Mouse (Mus musculus): ENCODE results near the gene Olfr630.
"Not testable (repeated sequence)": the region's sequence is repeated elsewhere in the genome, so short reads cannot be mapped to it uniquely, and the experiment has no call there.

The Olfr630 gene

GRCm38 (mm10) chr7:103757233-103757632 lies at the start of gene Olfr630:
Gene Olfr630, minus strand, starts transcription at chr7:103757333.
- no peak for DNase-seq

- no peak for DNase-seq
These were observed 49.7 kb upstream of the Olfr630 start for GRCm38 (mm10) chr7:103806856-103807255.

GRCm38 (mm10) chr7:103792669-103793388 lies 35.7 kb upstream of the Olfr630 start:
- no peak for DNase-seq

- DNase-seq: no peak
These were observed 34.6 kb upstream of the Olfr630 start, which contains the start of gene Olfr67 for GRCm38 (mm10) chr7:103791721-103792120. Gene Olfr67, minus strand, starts transcription at chr7:103791821.

- DNase-seq: no peak
These were observed 22.5 kb upstream of the Olfr630 start, which contains the start of gene Olfr68 for GRCm38 (mm10) chr7:103779598-103779997. Gene Olfr68, minus strand, starts transcription at chr7:103779698.

GRCm38 (mm10) chr7:103777652-103778051 lies 20.5 kb upstream of the Olfr630 start:
- DNase-seq: not testable (repeated sequence)

- no peak for DNase-seq
These were observed 14.4 kb upstream of the Olfr630 start, which contains the start of gene Olfr69 for GRCm38 (mm10) chr7:103771494-103771893. Gene Olfr69, minus strand, starts transcription at chr7:103771594.

- not testable (repeated sequence) for DNase-seq
These were observed 10.6 kb upstream of the Olfr630 start for GRCm38 (mm10) chr7:103767687-103768086.

- not testable (repeated sequence) for DNase-seq
These were observed 5.1 kb upstream of the Olfr630 start for GRCm38 (mm10) chr7:103762212-103762611.

GRCm38 (mm10) chr7:103744843-103745242 lies 12.3 kb downstream of the Olfr630 start, which contains the start of gene Olfr629:
Gene Olfr629, minus strand, starts transcription at chr7:103744943.
- DNase-seq: no peak

GRCm38 (mm10) chr7:103730074-103730473 lies 27.1 kb downstream of the Olfr630 start, which contains the start of gene Olfr628:
Gene Olfr628, plus strand, starts transcription at chr7:103730374.
- DNase-seq: no peak

- DNase-seq: not testable (repeated sequence)
These were observed 40.7 kb downstream of the Olfr630 start for GRCm38 (mm10) chr7:103716398-103716797.

- no peak for DNase-seq
These were observed 42.8 kb downstream of the Olfr630 start, which contains the start of gene Olfr243 for GRCm38 (mm10) chr7:103714371-103714770. Gene Olfr243, plus strand, starts transcription at chr7:103714671.

- no peak for DNase-seq
These were observed 45.1 kb downstream of the Olfr630 start for GRCm38 (mm10) chr7:103712024-103712423.
